Mouse (Mus musculus) ES-Bruce4 (cell line): Measurements from ENCODE around the gene Traf2. TPM values are rescaled to one million over a fixed set of nuclear protein-coding genes. Genes with fewer than 3 reads are reported as not detected.

Source experiments
- H3K27ac ChIP-seq: 2 replicates; pipeline ENCODE4 v1.5.1; 2012; ENCODE audit warnings: low read length, inconsistent platforms; ENCODE audit not compliant: insufficient read depth
- H3K27me3 ChIP-seq: 2 replicates; pipeline ENCODE4 v1.6.1; 2012; ENCODE audit warnings: mild to moderate bottlenecking, low read length, inconsistent platforms; ENCODE audit not compliant: control insufficient read depth, poor library complexity, insufficient read depth, severe bottlenecking
- H3K36me3 ChIP-seq: 2 replicates; pipeline ENCODE4 v1.6.1; 2012; ENCODE audit warnings: inconsistent platforms, mild to moderate bottlenecking, low read length, moderate library complexity; ENCODE audit not compliant: control insufficient read depth, poor library complexity, insufficient read depth, severe bottlenecking
- H3K4me1 ChIP-seq: one replicate; pipeline ENCODE4 v1.8.1; 2011; ENCODE audit warnings: low read length; ENCODE audit not compliant: control insufficient read depth, insufficient read depth
- H3K4me3 ChIP-seq: 2 replicates; pipeline ENCODE4 v1.5.1; 2011; ENCODE audit warnings: low read depth, mild to moderate bottlenecking, low read length
- H3K9ac ChIP-seq: 2 replicates; pipeline ENCODE4 v1.6.1; 2012; ENCODE audit warnings: low read depth, mild to moderate bottlenecking, inconsistent platforms; ENCODE audit not compliant: poor library complexity, severe bottlenecking
- H3K9me3 ChIP-seq: replicated peaks from 2 replicates; pipeline ENCODE4 v1.6.1; 2012; ENCODE audit warnings: mild to moderate bottlenecking, low read length, inconsistent platforms; ENCODE audit not compliant: control insufficient read depth, poor library complexity, insufficient read depth, severe bottlenecking
- CTCF ChIP-seq: IDR thresholded peaks from one replicate; pipeline ENCODE4 v1.8.1; 2011; ENCODE audit warnings: low read depth, low read length
- EP300 ChIP-seq: IDR thresholded peaks from 2 replicates; pipeline ENCODE4 v1.6.1; 2011; ENCODE audit warnings: low read depth, low read length; ENCODE audit not compliant: insufficient read depth
- POLR2A ChIP-seq: IDR thresholded peaks from one replicate; pipeline ENCODE4 v1.8.1; 2011; ENCODE audit warnings: low read length; ENCODE audit not compliant: insufficient read depth
- polyA plus RNA-seq: library from polyadenylated mRNA; stranded (reverse); fragments of >200 nt; gene quantifications from 2 replicates; pipeline ENCODE4 v1.2.4, GENCODE M21; 2011; ENCODE audit warnings: low read depth; ENCODE audit not compliant: missing spikeins, insufficient read depth, insufficient read length

The Traf2 gene
- polyA plus RNA-seq, 1 experiment = 9.8 TPM

DNA sequence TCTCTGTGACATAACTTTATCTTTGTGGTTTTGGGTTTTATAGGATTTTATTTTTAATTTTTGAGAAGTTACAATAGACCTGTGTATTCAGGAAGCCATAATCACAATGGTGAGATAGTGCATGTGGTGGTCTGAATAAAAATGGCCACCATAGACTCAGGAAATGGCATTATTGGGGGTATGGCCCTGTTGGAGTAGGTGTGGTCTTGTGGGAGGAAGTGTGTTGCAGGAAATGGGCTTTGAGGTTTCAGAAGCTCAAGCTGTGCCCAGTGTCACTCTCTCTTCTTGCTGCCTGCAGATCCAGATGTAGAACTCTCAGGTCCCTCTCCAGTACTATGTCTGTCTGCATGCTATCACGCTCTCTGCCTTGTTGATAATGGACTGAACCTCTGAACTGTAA lies 66.2 kb downstream of the Traf2 start:
- no peaks in the 10 kb centered on the region for H3K36me3 ChIP-seq
- no peak overlapping the region for H3K27ac ChIP-seq
- no peaks in the 10 kb centered on the region for H3K4me1 ChIP-seq
- TF ChIP-seq EP300 (no peak), POLR2A (no peak), CTCF (no peak)
- no peaks in the 10 kb centered on the region for H3K9me3 ChIP-seq
- H3K9ac ChIP-seq = no peak overlapping the region
- no peaks in the 10 kb centered on the region for H3K27me3 ChIP-seq
- H3K4me3 ChIP-seq = no peak overlapping the region

DNA sequence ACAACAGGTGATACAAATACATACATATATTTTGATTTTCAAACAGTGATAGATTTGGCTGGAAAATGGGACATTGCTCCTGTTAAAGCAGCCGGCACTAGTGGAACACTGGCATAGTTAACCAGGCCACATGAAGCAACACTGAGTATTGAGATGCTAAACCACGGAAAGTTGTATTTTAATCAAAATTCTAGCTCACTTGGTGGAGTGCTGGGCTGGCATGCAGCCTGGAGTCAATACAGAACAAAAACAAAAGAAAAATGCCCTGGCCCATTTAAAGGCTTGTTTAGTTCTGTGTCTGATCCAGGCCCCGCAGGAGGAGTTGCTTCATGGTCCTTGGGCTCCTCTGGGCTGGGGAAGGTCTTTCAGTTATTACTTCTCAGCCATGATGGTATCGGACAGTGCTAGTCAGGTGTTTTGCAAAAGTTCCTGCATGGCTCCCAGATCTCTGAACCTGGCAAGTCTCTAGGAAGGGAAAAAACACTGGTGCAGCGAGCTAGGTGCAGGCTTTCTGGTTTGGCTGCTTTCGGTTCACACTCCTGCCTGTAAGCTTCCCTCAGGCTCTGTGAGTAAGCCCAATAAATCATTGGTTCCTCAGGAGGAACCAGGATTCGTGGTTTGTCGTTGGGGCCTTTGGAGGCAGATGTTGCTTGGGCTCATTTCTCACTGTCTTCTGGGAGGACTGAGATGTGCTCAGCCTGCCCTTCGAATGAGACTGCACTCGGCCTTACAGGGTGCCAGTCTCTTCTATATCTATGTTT lies 67.0 kb downstream of the Traf2 start:
- Histone ChIP-seq H3K9ac (no peak overlapping the region), H3K4me3 (no peak overlapping the region), H3K27ac (no peak overlapping the region)

DNA sequence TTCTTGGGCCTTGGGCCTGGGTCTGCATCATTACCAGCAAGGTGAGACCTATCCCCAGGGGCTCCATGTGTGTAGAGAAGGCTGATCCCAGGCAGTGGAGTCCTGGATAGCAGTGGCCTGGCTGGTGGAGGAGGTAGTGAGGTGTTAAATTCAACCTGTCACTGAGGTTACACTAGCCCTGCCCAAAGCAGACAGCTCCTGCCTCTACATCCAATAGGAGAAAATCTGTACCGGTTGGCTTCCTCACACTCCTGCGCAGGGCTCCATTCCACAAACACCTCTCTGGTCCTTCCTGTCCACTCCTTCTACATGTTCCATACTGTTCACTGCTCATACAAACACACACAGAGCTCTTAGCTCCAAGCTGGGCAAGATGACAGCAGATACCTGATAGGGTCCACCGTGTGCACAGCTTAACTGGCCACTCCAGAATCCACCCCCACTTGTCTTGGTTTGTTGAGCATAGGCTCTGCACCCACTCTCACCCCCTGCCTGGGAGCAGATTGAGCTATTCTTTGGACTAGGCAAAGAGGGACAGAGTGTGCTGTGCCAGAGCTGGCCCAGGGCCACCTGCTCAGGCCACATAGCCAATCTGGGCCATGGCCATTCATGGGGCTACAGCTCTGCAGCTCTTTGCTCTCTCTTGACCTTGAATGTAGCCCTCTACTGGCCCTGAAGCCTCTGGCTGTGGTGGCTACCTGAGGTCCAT lies 68.6 kb downstream of the Traf2 start:
- Histone ChIP-seq H3K27ac (no peak overlapping the region), H3K9ac (no peak overlapping the region), H3K4me1 (no peaks in the 10 kb centered on the region), H3K36me3 (no peaks in the 10 kb centered on the region), H3K27me3 (no peaks in the 10 kb centered on the region), H3K4me3 (no peak overlapping the region), H3K9me3 (no peaks in the 10 kb centered on the region)
- TF ChIP-seq CTCF (no peak), EP300 (no peak), POLR2A (no peak)

More for the DNA sequence above, 67.0 kb downstream of the Traf2 start:
- Histone ChIP-seq H3K4me1 (no peaks in the 10 kb centered on the region), H3K36me3 (no peaks in the 10 kb centered on the region), H3K27me3 (no peaks in the 10 kb centered on the region), H3K9me3 (no peaks in the 10 kb centered on the region)
- TF ChIP-seq POLR2A = no peak
- TF ChIP-seq CTCF = no peak
- no peak for TF ChIP-seq EP300

DNA sequence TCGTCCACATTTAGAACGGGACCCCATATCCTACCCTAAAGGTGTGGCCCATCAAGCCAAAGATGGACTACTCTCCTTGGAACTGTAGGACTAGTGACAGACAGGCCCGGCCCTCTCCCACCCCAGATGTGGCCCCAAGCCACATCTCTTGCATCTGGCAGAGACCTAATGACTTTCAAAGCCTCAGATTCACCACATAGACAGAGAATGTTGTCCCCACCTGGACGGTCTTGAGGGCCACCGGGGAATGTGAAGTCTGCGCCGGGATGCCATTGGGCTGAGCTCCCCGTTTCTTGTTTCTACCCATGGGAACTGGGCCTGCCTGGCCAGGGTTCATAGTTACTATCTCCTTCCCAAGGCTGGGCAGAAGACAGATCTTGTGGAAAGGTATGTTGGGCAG lies 69.2 kb downstream of the Traf2 start:
- H3K27ac ChIP-seq = no peak overlapping the region
- no peak overlapping the region for H3K9ac ChIP-seq
- H3K27me3 ChIP-seq = no peaks in the 10 kb centered on the region
- H3K9me3 ChIP-seq = no peaks in the 10 kb centered on the region
- H3K4me3 ChIP-seq = no peak overlapping the region
- TF ChIP-seq POLR2A (no peak), CTCF (no peak), EP300 (no peak)
- H3K36me3 ChIP-seq = no peaks in the 10 kb centered on the region
- no peaks in the 10 kb centered on the region for H3K4me1 ChIP-seq

DNA sequence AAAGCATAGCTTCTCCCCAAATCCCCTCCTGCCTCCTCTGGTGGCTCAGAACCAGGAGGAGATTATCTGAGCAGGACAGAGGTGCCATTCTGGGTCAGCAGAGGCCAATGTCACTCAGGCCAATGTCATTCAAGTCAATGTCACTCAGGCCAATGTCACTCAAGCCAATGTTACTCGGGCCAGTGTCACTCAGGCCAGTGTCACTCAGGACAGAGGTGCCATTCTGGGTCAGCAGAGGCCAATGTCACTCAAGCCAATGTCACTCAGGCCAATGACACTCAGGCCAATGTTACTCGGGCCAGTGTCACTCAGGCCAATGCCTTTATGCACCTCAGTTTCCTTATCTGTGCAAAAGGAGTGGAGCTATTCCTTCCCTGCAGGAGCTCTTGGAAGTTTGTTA lies 74.2 kb downstream of the Traf2 start:
- no peaks in the 10 kb centered on the region for H3K36me3 ChIP-seq
- H3K4me1 ChIP-seq = no peaks in the 10 kb centered on the region
- no peak overlapping the region for H3K9ac ChIP-seq
- H3K4me3 ChIP-seq = no peak overlapping the region
- H3K27me3 ChIP-seq = no peaks in the 10 kb centered on the region
- no peak for TF ChIP-seq CTCF
- TF ChIP-seq POLR2A = no peak
- TF ChIP-seq EP300 = no peak
- no peaks in the 10 kb centered on the region for H3K9me3 ChIP-seq
- no peak overlapping the region for H3K27ac ChIP-seq

DNA sequence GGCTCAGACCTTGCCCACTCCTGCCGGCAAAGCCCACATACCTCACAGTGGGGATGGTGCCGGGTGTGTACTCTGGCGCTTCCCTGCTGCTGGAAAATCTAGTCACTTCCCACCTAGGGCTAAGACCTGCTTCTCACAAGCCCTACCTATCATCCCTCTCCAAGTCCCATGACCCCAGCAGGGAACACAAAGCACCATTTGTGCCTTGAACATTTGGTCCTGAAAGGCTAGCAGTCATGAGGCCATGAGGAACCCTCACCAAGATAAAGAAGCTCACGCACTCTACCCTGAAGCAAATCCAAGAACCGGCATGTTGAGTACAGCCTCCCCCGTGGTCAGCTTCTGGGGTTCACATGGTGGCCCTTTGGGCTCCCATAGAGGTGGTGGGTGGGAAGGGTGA lies 76.8 kb downstream of the Traf2 start, which contains the start of gene Ptgds:
Ptgds (minus strand) TSS at position 78 of the 400 bp plus-strand sequence.
- TF ChIP-seq POLR2A = no peak
- TF ChIP-seq CTCF = no peak
- no peak for TF ChIP-seq EP300
- Histone ChIP-seq H3K27ac (no peak within 1 kb of the TSS), H3K36me3 (no peaks in the 10 kb centered on the region), H3K27me3 (no peaks in the 10 kb centered on the region), H3K9me3 (no peaks in the 10 kb centered on the region), H3K4me1 (no peaks in the 10 kb centered on the region), H3K9ac (no peak within 1 kb of the TSS), H3K4me3 (no peak within 1 kb of the TSS)
